Mouse (Mus musculus) E14TG2a.4 (cell line): ENCODE results near the gene Fosb.

ENCODE experiments used
- CTCF ChIP-seq: conservative IDR thresholded peaks from 2 replicates; pipeline ENCODE4 v1.5.1; 2014; ENCODE audit warnings: low read length
- NANOG ChIP-seq: IDR thresholded peaks from 2 replicates; pipeline ENCODE4 v1.6.1; 2014; ENCODE audit warnings: borderline replicate concordance, low read length, mixed read lengths
- POU5F1 ChIP-seq: IDR thresholded peaks from 2 replicates; pipeline ENCODE4 v1.6.1; 2014; ENCODE audit warnings: low read length, borderline replicate concordance

DNA sequence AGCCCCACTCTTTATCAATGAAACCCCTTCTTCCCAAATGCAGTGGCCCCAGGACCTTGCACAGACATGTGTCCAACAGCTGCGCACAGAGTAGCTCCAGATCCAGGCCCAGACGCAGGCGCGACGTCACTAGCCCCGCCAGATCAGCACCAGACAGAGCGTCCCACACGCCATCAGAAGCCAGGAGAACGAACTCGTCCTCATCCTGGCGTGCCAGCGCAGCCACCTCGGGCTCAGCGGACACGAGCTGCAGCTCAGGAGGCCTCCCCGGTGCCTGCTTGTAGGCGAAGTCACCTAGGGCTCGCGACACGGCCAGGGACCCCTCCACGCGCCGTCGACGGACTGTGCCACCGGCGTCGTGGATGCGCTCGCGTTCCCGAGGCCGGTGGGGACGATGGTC is 30.8 kb downstream of the Fosb start:
- TF ChIP-seq CTCF, result no peak
- no peak for TF ChIP-seq NANOG
- TF ChIP-seq POU5F1, result no peak
